Mouse (Mus musculus): Measurements from ENCODE around the gene Pik3cg. TPM values are rescaled to one million over a fixed set of nuclear protein-coding genes. Genes with fewer than 3 reads are reported as not detected.
A peak's percentile ranks its signal among the peaks of the same experiment; 100 is the strongest.
"Not testable (repeated sequence)": the region's sequence is repeated elsewhere in the genome, so short reads cannot be mapped to it uniquely, and the experiment has no call there.

The Pik3cg gene
- total RNA-seq (2021), result 1.9 and 6.2 TPM in 2 replicates
- long read RNA-seq, experiment 1, full-length matches to known transcripts, result 1 of 1 reads
- long read RNA-seq, experiment 1, partial matches to known transcripts, result 0 of 1 reads
- long read RNA-seq, experiment 1, other reads (novel, unspliced or antisense), result 0 of 1 reads
- long read RNA-seq, experiment 2, result 0 reads

GRCm38 (mm10) chr12:32207948-32208891 lies at the start of gene Pik3cg:
TSS of gene Pik3cg (minus strand) at chr12:32208659.
- DNase-seq, result peak; percentile 12

GRCm38 (mm10) chr12:32248483-32248882 lies 40.0 kb upstream of the Pik3cg start:
- DNase-seq, result no peak

DNA sequence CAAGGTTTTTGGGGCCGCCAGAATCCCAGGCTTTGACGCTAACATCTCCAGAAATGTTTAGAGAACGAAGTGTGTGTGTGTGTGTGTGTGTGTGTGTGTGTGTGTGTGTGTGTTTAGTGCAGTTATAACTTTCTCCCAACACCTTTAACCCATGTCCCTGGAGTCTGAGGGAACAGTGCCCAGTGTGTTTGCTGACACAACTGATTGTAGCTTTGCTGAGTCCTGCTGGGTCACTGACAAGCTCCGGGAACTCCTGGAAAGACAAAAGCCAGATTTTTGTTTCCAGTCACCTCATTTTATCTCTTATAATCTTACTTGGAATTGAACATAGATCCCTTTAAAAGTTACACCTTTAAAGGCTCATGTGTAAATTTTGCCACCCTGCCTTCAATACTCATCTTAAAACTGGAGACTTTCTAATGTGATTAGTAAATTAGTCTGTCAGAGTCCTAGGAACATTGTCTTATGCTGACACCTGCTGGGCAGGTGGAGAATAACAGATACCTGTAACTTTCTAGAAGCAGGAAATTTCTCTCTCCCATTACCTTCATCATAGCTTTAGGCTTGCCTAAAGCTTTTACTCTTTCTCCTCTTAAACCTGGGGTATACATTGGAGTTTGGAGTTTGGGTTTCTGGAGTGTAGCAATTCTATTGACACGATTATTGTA lies 37.2 kb upstream of the Pik3cg start:
- peak; percentile 24 for DNase-seq

- DNase-seq, result no peak
Measured at GRCm38 (mm10) chr12:32243586-32243985, 35.1 kb upstream of the Pik3cg start.

DNA sequence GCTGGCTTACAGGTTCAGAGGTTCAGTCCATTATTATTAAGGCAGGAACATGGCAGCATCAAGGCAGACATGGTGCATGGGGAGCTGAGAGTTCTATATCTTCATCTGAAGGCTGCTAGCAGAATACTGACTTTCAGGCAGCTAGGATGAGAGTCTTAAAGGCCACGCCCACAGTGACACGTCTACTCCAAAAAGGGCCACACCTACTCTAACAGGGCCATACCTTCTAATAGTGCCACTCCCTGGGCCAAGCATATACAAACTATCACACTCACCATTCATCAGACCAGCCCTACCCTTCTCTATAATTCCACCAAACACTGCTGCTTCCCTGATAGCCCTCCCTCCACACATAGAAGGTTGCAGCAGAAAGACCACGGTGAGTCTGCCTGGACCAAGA lies 30.7 kb upstream of the Pik3cg start:
- DNase-seq, result not testable (repeated sequence)

- DNase-seq, result no peak
Measured at GRCm38 (mm10) chr12:32238433-32238832, 30.0 kb upstream of the Pik3cg start.

- no peak for DNase-seq
Measured at GRCm38 (mm10) chr12:32237839-32238238, 29.4 kb upstream of the Pik3cg start.

- no peak for DNase-seq
Measured at GRCm38 (mm10) chr12:32237139-32237538, 28.7 kb upstream of the Pik3cg start.

DNA sequence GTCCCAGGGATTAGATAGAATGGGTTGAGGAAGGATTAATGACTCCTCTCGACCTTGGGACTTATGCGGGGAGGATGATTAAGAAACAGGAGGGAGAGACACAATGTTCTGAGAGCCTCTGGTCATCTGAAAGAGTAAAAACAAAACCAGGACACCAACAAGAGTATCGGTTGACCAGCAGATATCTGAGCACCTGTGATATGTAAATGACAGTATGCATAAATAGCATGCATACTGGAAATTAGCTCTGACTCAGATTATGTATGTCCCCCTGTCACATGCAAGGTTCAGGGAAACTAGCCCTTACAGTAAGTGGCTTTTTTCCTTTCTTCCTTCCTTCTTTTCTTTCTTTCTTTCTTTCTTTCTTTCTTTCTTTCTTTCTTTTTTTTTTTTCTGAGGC lies 28.0 kb upstream of the Pik3cg start:
- DNase-seq, result no peak

DNA sequence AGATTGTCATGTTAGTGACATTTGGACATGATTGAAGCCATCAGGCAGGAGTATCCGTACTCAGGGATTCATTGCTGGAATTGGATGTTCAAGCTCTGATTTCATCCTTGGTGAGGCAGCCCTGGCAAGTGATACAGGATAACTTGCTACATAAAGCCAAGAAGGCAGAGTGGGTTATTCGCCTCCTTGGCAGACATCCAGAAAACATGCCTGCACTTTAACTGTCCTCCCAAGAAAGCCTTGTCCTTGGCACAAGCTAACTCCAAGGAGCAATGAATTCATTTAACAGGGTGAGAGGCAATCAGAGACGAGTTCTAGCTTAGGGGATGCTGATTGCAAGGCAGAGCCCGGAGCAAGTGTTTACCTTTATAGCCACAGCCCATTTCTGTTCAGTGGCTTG lies 25.4 kb upstream of the Pik3cg start:
- no peak for DNase-seq

DNA sequence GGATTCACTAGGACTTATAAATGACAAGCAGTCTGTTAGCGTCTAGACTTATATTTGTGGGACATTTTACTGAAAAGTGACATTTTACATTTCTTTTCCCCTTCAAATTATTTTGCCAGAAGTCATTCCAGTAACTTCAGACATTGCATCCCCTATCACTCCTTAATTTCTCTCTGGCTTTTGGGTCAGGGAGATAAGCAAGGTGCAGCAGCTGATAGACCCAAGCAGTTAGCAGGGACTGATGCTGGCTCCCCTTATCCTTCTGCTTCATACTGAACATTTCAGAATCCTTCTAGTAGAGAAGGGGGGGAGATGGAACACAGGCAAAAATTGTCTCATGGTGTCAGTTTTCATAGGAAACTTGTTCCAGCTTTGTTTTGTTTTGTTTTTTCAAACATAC lies 22.9 kb upstream of the Pik3cg start:
- DNase-seq, result no peak

GRCm38 (mm10) chr12:32223629-32224028 lies 15.2 kb upstream of the Pik3cg start:
- DNase-seq, result no peak

- DNase-seq, result no peak
Measured at GRCm38 (mm10) chr12:32222758-32223385, 14.4 kb upstream of the Pik3cg start.

- DNase-seq, result peak; percentile 34
Measured at GRCm38 (mm10) chr12:32220387-32220786, 11.9 kb upstream of the Pik3cg start.

GRCm38 (mm10) chr12:32215143-32215542 lies 6.7 kb upstream of the Pik3cg start:
- no peak for DNase-seq

- no peak for DNase-seq
Measured at GRCm38 (mm10) chr12:32212702-32213101, 4.2 kb upstream of the Pik3cg start.

DNA sequence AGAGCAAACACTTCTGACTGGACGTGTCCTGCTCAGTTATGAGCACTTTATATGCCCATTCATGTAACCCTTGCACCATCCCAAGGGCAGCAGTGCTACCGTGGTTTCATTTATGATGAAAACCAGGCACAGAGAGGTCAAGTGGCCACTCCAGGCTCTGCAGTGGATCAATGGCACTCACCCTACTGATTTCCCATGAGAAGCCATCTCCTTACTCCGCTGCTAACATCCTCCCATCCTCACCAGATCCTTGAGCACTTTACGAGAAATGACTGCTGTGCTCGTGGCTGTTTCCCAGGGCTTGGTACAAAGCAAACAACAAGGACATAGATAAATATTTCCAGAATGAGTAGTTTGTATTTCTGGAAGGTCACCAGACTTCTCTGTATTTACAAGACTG lies 3.7 kb upstream of the Pik3cg start:
- DNase-seq, result peak; percentile 11

DNA sequence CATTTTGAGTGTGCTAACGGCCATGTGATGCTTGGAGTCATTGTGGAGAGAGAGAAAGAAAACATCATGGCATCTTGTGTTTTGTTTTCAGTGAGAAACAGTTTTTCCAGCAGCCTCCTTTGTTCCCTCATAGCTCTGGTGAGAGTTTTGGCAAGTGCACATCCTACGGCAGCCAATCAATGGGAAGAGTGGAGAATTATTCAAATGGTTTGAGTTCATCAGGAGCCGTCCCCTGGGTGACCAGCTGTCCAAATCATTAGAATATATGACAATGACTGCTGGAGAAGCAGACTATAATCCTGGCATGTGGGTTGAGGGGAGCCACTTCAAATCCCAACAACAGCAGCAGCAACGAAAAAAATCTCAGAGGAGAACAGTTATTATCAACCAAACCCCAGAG lies 2.8 kb upstream of the Pik3cg start:
- DNase-seq, result no peak

DNA sequence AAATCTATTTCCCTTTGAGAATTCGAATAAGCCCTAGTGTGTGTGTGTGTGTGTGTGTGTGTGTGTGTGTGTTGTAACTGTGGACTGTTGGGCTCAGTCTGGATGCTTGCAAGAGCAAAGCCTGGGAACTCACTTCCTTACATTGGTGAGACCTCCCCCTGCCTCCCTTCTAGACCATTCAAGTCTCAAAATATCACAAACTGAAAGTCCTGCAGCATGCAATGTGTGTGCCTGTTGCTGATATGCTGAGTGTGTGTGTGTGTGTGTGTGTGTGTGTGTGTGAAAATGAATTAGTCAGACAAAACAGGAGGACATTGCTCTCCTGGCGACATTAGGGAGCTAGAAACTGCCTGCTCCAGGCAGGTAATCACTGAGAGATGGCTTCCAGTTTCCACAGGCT lies 492 bp upstream of the Pik3cg start:
- DNase-seq, result peak; percentile 8

- no peak for DNase-seq
Measured at GRCm38 (mm10) chr12:32207141-32207540, 1.3 kb downstream of the Pik3cg start.

- no peak for DNase-seq
Measured at GRCm38 (mm10) chr12:32203695-32204094, 4.8 kb downstream of the Pik3cg start.

GRCm38 (mm10) chr12:32202583-32202982 lies 5.9 kb downstream of the Pik3cg start:
- no peak for DNase-seq

DNA sequence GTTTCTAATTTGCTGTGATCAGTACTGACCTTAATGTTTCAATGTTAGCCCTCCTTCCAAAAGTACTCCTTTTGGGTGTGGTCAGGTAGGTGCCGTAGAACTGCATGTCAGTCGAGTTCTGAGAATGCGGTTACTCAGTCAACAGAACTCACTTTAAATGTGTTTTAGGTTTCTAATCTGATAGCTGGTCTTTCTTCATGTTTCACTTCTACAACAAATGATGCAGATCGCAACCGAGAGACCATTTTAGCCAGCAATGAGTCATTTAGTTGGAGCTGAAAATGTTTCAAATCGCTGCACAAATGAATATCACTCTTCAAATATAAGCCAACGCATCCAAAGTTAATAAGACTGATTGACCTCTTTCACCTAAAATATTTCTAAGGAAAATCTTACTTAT lies 6.5 kb downstream of the Pik3cg start:
- DNase-seq, result no peak
